Mouse (Mus musculus): Measurements from ENCODE around the gene Pbx1.
A peak's percentile ranks its signal among the peaks of the same experiment; 100 is the strongest.

Gene Pbx1

GRCm38 (mm10) chr1:168341368-168341767 lies 90.7 kb downstream of the Pbx1 start:
- no peak for DNase-seq

GRCm38 (mm10) chr1:168336238-168336818 lies 95.7 kb downstream of the Pbx1 start:
- DNase-seq: no peak

- no peak for DNase-seq
These were observed 97.1 kb downstream of the Pbx1 start for GRCm38 (mm10) chr1:168334831-168335574.

DNA sequence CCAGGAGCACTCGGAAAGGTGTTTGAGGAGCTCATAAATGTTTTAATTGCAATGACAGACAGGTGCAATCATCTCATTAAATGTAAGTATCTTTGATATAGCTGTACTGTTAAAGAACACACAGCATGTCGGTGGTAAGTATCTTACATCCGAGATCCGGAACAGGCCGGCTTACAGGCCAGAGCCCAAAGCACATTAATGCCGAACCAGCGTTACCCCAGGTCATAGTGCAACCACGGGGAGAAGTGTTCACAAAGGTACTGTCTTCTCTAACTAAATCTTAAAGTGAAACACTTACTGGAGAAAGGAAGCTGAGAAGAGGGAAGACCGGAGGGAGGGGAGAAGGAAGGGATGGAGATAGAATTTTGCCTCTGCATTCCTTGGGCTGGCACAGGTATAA lies 100.0 kb downstream of the Pbx1 start:
- no peak for DNase-seq

DNA sequence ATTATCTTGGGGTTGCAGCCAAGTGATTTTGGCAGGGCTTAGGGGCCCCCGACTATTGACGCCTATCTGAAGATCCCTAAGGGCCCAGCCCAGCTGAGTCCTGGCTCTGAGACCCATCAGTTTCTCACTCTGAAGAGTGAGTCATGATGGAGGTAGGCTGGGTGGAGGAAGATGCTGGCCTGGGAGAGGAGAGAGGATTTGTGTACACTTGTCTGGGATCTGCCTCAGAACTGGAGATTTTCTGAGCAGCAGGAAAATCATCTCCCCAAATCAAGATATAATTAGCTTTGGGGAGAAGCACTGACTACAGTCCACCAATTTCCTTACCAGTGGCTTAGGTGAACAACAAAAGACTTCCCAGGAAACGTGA lies 103.8 kb downstream of the Pbx1 start:
- peak; percentile 65 for DNase-seq

GRCm38 (mm10) chr1:168327405-168328235 lies 104.5 kb downstream of the Pbx1 start:
- DNase-seq: no peak

DNA sequence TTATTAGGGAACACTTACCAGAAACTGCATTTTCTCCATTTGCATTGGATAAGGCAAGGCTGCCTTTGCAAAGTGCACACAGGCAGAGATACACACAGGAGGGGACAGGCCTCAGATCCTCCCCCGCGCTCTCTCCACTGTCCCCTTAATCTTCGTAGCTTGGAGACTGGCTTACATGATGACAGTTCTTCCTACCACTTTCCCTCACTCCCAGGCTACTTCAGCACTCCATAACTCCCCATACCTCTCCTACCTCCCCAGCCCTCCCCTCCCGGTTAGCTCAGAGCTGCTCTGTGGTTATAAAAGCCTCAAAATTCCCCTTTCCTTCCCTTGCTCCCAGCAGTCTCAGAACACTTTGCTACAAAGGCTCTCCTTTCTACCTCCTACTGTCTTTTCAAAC lies 106.3 kb downstream of the Pbx1 start:
- no peak for DNase-seq

DNA sequence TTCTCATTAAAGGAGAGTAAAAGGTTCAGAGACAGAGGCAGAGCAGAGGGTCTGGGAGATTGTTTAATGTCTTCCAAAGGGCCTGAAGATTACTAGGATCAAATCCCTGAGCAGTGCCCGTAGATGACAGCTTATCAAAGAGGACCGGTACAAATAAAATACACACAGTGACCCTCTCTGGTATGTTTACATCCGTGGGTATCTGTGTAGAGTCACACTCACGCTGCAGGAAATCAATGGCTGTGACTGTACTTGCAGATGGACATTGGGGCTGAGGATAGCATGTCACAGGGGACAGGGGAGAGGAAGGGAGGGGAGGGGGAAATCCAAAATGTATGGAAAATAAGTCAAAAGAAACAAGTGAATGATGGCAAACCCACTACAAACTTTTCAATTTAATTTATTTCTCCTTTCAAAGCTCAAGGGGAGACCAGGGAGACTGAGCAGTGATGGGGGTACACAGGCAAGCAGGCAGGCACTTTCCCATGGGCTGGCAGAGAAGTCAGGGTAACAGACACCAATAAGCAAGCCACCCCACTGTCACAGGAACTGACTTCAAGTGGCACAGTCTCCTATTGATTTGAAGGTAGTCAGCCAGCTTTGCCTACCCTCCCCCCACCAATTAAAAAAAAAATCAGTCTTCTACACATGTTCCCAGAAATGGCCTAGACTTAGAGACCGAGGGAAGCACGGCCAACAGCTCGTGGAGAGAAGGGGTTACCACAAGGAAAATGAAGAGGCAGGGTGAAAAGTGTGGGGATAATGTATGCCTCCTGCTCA lies 107.6 kb downstream of the Pbx1 start:
- DNase-seq: no peak

DNA sequence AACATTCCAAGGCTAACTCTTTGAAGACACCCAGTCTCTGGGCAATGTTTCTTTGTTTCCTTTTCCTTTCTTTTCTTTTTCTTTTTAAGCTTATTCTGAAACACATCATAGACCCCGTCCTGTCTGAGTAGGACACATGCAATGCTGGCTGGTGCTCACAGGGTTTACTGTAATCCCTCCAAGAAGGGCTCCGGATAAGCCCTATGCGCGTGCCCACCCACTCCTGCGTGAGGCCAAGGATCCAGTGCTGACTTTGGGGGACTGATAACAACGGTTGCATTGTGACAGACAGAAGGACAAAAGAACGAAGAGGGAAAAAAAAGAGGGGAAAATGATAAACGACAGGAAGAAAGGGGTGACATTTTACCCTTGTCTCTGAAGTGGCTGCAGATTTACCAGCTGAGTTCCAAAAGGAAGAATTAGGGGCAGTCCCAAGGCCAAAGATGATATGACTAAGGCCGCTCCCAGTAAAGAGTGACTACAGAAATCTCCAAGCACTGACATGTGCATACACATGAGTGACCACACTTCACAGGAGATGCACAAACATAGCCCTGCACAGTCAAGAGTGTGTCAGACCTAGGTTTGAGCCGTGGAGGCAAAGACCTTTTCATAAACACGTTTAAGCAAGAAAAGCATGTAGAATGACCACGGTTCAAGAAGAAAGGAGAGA lies 108.5 kb downstream of the Pbx1 start:
- no peak for DNase-seq

- DNase-seq: no peak
These were observed 109.2 kb downstream of the Pbx1 start for GRCm38 (mm10) chr1:168322892-168323291.

DNA sequence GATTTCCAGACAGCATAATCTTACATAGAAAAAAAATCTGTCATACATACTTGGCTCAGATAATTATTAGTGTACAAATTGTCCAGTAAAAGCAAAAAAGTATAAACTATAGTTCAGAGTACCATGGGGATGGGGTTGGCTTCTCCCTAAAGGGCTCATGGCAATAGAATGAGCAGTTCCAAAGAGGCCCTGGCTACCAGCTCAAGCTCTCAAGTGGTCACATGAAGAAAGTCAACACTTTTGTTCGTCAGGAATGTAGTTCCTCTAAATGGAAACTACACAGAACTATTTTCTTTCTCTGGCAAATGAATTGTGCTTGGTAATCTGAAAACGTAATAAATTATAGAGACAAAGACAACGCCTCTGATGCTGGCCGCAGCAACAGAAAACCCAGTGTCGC lies 112.4 kb downstream of the Pbx1 start:
- no peak for DNase-seq

GRCm38 (mm10) chr1:168318899-168319469 lies 113.1 kb downstream of the Pbx1 start:
- DNase-seq: no peak

DNA sequence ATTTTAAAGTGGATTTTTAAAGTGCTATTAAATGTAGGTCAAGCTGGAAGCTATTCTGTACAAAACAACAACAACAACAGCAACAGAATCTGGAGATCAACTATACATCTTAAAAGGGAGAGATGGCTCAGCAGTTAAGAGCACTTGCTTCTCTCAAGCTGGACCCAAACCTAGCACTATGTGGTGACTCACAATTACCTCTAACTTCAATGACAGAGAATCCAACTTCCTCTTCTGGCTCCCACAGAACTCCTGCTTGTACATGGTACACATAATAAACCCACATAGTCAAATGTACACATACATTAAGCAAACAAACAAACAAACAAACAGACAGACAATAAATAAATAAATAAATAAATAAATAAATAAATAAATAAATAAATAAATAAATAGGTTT lies 118.3 kb downstream of the Pbx1 start:
- no peak for DNase-seq

DNA sequence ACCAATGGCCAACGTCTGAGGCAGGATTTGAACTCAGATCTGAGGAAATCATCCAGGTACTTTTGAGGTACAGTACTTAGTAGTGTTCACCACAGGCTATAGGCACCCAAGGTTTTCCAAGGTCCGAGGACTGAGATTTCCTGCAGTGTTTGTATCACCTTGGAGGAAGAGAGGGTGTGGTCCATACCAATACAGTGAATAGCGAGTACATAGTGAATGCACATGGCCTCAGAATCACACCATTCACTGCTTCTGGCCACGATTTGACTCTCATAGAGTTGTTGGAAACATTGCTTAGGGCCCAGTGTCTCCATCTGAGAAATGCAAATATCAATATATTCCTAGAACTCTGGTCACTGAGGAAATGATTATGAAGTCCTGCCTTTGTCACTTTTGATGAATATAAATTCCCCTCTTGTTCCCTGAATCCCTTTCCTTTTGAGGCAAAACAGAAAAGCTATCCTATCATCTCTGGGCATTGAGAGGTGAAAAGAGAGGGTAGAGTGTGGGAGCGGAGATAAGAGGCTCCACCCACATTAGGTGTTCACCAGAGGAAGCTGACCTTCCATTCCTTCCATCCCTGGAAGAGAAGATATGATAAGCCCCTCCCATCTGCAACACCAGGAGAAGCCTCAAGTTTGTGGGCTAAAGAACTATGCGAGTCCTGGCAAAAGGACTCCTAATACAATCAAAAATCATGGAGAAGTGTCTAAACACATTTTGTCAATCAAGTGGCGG lies 119.2 kb downstream of the Pbx1 start:
- no peak for DNase-seq

- DNase-seq: no peak
These were observed 123.0 kb downstream of the Pbx1 start for GRCm38 (mm10) chr1:168309101-168309521.

- DNase-seq: no peak
These were observed 124.5 kb downstream of the Pbx1 start for GRCm38 (mm10) chr1:168307275-168308182.

- no peak for DNase-seq
These were observed 131.6 kb downstream of the Pbx1 start for GRCm38 (mm10) chr1:168300505-168300904.

GRCm38 (mm10) chr1:168299928-168300365 lies 132.1 kb downstream of the Pbx1 start:
- no peak for DNase-seq

DNA sequence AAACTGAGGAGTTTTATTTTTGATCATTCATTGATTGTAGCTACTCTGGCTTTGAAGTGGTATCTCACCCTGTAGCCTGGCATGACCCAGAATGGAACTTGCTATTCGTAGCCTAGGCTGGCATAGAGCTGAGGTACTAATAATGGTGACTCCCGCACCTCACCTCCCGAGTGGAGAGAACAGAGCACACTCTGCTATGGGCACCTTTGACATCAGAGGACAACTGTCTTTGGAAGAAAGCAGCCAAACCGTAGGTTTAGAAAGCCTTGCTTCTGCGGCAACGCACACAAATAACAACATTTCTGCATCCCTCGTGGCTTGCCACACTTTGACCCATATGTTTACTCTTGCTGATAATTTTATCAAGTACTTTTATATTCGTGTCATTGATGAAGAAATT lies 132.9 kb downstream of the Pbx1 start:
- DNase-seq: no peak

- DNase-seq: no peak
These were observed 135.8 kb downstream of the Pbx1 start for GRCm38 (mm10) chr1:168296290-168296689.
